Mouse (Mus musculus) frontal cortex, postnatal 25 days (tissue): Measurements from ENCODE around the gene 1700013G24Rik.

Experiments
- DNase-seq, 2 experiments: peaks; one replicate each; pipeline ENCODE4 v3.0.0; 2022; ENCODE audit warnings: low spot score in 2 of 2

Gene 1700013G24Rik

GRCm38 (mm10) chr4:137476065-137476760 is 23.1 kb downstream of the 1700013G24Rik start:
- peak; percentile 15 to 17 for DNase-seq

DNA sequence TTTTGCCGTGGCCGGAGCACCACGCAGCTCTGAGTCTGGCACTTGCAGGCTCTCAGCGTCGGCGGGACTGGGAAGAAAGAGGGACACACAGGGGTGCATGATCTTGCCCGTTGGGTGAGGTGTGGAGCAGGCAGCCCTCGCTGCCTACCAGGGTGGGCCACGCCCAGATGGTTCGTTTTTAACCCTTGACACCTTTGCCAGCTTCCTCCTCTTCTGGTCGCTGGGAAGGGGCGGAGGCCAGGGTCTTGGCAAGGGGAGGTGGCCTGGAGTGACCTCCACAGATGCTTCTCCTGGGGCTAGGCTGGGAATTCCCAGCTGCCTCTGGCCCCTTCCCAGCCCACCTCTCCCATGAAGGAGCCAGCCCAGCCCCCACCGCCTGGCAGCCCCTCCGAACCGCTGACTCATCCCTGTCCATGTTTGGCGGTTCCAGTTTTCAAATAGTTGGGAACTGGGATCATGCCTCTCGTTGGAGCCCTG is 23.7 kb downstream of the 1700013G24Rik start:
- DNase-seq: no peak

DNA sequence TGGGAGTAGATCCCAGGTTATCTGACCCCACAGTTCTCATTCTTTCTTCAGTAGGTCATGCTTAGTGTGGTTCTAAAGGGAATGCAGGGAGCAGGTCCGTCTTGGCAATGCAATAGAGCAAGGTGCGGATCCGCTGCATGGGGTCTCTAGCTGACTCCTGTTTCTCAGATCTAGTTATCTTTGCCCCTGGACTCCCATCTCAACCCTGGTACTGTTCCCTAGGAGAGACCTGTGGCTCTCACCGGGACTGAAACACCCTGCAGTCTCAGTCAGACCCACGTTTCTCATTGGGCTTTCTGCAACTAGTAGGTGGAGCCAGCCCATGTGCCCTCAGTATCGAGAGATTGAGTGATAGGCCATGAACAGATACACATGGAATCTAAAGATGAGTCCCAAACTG is 24.5 kb downstream of the 1700013G24Rik start:
- DNase-seq: no peak

GRCm38 (mm10) chr4:137478306-137478705 is 25.2 kb downstream of the 1700013G24Rik start:
- DNase-seq: no peak

GRCm38 (mm10) chr4:137479757-137480156 is 26.7 kb downstream of the 1700013G24Rik start:
- no peak for DNase-seq

DNA sequence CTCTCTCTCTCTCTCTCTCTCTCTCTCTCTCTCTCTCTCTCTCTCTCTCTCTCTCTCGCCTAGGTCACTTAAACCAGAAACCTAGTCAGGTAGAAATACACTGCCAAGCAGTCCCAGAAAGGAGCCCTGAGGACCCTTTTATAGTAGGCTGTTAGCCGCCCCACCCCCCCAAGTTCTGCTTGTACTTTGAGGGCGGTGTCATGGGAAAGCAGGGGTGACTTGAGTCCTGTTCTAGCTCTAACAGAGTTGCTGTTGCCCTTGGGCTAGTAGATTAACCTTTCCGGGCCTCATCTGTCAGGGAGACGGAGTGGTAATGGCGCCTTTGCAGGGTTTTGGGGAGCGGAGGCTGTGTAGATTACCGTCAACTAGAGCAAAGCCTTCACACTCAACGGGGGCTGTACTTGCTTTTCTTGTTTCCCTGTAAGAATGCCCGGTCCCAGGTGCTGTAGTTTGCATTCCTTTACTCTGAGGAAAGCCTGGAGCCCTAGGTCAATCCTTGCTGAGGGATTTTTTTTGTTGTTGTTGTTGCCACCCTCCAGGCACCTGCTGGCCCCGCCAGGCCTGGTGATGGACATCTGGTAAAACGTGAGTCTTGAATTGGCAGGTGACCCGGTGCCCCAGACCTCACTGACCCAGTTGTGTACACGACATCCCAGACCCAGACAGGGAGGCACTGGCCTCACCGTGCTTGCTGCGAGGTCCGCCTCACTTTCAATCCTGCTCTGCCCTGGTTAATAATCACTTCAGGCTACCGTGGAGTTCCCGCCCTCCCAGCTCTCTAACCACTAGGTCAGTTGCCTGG is 27.3 kb downstream of the 1700013G24Rik start:
- no peak for DNase-seq

GRCm38 (mm10) chr4:137480993-137481340 is 27.9 kb downstream of the 1700013G24Rik start:
- DNase-seq: no peak

GRCm38 (mm10) chr4:137481381-137482030 is 28.4 kb downstream of the 1700013G24Rik start:
- DNase-seq: no peak

DNA sequence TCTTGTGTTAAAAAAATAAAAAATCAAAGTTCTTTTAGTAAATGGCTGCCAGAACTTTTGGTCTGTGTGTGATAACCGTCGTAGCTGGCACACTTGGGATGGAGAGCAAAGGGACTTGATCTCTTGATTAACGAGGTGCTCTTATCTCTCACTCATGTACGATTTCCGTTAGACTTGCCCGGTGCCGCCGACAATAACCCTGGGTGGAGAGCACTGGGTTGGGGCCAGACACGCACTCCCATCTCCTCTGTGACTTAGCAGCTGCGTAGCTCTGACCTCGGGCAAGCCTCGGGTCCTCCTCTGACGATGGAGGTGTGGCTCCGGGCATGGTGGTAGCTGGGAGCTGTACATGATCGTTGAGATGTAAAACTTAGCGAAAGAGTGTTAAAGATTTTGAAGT is 30.8 kb downstream of the 1700013G24Rik start:
- no peak for DNase-seq

DNA sequence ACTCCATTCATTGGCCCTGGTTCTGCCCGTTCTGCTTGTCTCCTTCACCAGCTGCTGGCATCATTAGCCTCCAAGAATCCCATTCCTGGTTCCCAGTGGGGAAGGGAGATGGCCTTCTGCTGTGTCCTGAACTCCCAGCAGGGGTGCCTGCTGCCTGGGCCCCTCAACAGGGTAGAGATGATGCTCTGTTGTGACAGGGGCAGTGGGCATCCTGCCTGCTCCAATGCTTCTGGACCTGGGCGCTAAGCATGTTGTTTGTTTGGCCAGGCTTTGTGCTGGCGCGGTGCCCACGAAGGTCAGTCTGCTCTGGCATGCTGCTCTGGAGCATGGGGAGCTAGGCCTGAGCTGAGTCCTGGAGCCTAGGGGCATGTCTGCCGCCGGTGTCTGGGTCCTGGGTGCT is 31.5 kb downstream of the 1700013G24Rik start:
- no peak for DNase-seq

DNA sequence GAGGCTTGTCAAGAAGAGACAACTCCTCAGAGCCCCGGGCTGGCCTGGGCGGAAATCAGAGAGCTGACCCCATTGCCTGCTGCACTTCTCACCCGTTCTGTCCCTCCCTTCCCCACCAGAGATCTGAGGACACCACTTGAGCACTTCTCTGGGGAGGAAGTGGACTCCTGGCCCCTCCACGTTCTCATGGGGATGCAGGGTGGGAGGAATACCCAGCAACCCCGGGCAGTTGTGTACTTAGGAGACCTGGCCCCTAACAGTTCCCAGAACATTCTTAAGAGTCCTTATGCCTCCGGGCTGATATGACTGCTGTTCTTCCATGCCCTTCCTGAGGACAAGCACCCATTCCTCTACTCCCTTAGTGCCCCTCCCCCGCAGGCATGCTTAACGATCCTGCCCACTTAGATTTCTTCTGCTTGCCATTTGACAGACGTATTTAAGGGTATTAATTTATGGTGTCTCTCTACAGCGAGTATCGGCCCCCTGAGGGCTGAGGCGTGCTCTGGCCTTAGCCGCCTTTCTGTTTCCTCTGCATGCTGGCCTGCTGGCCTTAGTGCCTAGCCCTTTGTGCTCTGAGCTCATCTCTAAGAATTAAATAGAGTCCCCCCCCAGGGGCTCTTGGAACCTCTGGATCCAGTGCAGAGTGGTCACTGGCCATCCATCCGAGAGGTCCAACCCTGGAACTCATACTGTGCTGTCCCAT is 32.3 kb downstream of the 1700013G24Rik start:
- DNase-seq: no peak

- no peak for DNase-seq
These were observed 33.3 kb downstream of the 1700013G24Rik start for GRCm38 (mm10) chr4:137486081-137487014.

GRCm38 (mm10) chr4:137487286-137488000 is 34.4 kb downstream of the 1700013G24Rik start:
- DNase-seq: no peak

DNA sequence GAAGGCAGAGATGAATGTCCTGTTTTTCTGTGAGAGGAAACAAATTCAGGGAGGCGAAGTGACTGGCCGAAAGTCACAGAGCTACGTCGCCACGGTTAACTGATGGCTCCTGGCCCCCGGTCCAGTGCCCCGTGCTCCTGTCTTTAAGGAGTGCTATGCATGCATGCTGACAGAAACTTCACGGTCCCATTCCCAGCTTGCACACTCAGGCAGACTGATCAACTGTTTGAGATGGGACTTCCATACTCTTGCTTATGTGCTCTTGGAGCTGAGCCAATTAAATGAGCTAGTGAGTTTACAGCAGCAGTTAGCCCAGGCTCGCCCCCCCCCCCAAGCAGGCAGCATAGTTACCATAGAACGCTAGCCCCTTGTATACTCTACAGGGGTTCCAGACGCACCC is 35.0 kb downstream of the 1700013G24Rik start:
- DNase-seq: no peak

DNA sequence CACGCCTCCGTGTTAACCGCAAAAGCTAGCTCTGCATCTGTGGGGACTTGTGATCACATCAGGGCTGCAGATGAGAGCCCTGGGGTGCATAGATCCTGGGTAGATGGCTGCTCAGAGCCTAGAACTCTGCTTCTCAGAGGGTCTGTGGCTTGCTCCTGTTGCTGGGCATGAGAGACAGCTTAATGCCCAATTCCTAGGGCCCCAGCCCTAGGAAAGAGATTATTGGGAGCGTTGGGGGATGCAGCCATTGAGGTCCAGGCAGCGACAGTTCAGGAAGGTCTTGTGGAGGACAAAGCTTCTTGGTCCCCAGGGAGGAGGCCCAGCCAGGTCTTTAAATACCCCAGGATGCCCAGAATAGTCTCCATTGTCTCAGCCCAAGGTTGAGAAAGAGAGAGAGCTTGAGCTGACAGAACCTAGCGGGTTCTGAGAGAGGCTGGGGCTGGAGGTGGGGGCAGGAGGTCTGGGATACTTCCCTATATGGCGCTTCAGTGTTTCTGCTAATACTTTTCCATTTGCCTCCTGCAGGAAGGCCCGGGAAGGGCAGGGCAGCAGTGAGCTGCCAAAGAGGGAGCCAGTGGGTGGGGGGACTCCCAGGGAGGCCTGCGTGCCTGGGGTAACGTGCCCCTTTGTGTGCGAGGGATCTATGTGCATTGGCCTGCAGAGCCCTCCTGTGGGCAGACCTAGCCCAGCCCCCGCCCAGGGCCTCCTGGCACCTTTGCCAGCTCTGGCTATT is 35.7 kb downstream of the 1700013G24Rik start:
- DNase-seq: no peak

DNA sequence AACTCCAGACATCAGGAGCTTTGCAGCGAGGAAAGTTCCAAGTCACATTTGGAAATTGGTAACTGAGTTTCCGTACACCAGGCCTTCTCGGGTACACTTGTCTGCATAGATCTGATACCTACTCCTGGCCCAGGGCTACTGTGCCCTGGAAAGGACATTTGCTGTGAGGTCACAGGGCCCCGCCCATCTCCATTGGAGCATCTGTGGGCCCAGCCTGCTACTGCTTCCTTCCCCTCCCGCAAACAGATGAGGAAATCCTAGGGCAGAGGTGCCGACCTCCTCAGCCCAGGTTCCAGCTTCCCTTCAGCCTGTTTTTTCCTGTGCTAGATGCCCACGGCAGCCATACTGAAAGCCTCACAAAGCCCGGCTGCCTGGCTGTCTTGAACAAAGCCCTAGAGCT is 36.9 kb downstream of the 1700013G24Rik start:
- no peak for DNase-seq

GRCm38 (mm10) chr4:137492563-137492962 is 39.5 kb downstream of the 1700013G24Rik start:
- no peak for DNase-seq

DNA sequence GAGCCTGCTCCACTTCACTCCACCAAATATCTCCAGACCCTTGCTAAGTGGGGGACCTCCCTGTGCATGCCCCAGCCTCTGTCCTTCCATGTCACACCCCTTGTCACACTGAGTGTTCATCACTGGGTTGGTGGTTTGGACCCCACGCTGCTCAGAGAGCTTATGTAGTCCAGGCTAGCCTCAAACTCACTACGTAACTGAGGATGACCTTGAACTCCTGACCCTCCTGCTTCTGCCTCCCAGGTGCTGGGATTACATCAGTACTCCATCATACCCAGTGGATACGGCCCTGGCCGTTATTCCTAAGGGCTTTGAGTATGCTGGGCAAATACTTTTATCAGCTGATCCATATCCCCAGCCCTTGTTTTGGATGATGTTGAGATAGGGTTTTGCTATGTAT is 40.1 kb downstream of the 1700013G24Rik start:
- no peak for DNase-seq

GRCm38 (mm10) chr4:137494751-137495500 is 41.8 kb downstream of the 1700013G24Rik start:
- DNase-seq: no peak
